Mouse (Mus musculus): ENCODE data around the gene Gm6525.

The Gm6525 gene

DNA sequence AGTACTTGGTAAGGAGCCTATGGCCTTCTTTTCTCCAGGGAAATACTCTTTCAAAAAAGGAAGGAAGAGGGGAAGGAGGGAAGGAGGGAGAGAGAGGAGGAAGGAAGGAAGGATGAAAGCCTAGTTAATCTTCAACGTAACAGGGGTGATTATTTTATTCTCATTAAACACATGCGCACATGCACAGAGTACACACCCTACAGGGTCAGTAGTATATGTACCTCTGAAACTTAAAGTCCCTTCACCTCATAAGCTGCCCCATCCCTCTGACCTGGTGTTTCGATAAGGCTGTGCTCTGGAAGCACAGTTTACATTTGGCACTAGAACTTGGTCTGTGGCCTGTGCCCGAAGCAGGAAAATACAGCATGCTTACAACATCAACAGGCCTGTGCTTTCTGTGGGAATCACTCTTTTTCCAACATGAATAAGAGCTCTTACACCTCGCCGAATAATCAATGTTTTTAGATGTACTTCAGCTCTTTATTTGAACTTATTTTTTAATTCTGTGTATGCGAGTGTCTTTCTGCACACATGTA is 37.5 kb downstream of the Gm6525 start:
- DNase-seq (ENCODE audit: low spot score in 2 of 2): no peak

DNA sequence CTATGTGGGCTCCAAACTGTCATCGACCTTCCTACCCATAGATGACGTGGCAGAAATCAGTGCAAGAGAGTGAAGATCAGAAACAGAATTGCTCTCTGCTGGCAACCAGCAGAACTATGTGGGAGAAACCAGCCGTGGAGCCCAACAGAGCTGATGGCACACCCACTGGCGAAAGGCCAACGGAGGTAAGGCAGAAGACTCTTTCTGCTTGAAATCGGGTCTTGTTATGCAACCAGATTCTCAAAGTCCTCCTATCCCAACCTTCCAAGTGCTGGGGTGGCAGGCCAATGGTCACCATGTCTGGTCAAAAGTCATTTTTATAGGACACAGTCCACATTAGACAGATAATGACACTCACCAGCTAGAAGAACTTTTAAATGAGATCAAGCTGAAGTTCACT is 40.6 kb downstream of the Gm6525 start:
- no peak for DNase-seq (ENCODE audit: low spot score in 2 of 2)

GRCm38 (mm10) chr3:84215253-84215652 is 41.3 kb downstream of the Gm6525 start:
- no peak for DNase-seq (ENCODE audit: low spot score in 2 of 2)

DNA sequence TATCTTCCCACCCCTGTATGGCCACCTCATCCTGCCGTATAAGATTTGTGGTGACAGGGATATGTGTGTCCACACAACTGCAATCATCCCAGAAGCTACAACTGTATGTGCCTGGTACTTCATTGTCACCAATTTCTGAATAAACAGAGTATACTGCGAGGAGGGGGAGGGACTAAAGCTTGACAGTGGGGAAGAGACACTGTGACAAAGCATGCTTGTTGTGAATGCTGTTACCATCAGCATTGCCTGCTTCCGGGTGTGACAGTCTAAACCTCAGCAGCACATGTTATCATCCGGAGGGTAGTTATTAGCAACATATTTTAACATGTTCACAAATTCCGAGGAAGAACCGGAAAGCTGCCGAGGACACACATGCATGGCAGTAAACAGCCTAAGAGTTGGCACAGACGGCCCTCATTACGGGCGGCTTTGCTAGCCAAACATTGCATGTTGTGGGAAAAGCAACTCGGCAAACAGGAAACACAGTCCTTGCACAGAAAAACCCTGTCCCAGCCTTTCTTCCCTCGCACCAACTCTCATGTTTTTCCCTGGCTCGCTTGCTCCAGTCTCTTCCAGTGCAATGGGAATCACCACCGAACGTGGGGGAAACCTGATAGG is 41.9 kb downstream of the Gm6525 start:
- DNase-seq (ENCODE audit: low spot score in 2 of 2): no peak

- no peak for DNase-seq (ENCODE audit: low spot score in 2 of 2)
Observed at GRCm38 (mm10) chr3:84217118-84217960, 43.4 kb downstream of the Gm6525 start.

- no peak for DNase-seq (ENCODE audit: low spot score in 2 of 2)
Observed at GRCm38 (mm10) chr3:84217961-84218351, 44.1 kb downstream of the Gm6525 start.

- no peak for DNase-seq (ENCODE audit: low spot score in 2 of 2)
Observed at GRCm38 (mm10) chr3:84218498-84218897, 44.6 kb downstream of the Gm6525 start.

DNA sequence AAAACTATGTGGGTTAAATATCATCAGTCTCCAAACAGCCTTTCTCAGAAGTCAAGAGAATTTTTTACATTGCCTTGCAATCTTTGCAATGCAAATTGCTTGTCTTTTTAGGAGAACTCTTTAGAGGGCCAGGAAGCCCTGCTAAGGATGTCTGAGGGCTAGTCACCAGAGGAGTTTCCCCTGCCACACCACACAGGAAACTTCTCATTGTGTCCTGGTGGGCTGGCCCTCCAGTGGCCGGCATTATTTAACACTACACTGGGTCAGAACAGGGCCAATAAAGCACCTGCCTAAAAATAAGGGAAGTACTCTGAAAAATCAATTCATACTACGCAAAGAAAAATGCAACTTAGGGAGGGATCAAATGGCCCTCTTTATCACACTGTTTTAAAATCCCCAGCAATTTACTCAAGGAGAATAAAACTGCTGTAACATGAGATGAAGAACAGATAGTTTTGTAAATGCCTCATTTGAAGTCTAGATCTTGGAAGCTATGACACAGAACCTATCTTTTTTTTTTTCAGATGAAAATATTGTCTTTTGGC is 45.3 kb downstream of the Gm6525 start:
- DNase-seq (ENCODE audit: low spot score in 2 of 2): no peak

DNA sequence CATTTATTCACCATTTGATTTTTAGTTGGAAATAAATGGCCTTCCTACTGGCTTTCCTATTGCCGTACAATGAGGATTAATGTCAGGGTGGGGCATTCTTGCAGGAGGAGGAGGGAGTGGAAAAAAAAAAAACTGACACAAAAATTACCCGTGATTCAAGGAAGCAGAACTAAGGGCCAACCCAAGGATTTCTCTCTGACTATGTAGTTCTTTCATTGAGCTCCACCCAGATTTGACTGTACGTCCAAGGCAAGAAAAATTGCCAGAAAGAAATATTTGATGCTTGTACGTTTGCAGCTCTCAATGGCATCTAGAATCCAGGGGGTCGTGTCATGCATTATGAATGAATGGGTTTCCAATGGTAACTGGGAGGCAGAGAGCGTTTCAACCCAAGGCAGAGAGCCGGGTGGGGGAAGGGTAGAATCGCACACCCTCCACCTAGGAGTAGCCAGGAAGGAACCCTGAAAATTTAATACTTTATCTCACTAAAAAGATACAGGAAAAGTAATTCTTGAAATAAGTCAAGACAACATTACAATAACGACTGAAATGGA is 45.9 kb downstream of the Gm6525 start:
- DNase-seq (ENCODE audit: low spot score in 2 of 2): no peak

DNA sequence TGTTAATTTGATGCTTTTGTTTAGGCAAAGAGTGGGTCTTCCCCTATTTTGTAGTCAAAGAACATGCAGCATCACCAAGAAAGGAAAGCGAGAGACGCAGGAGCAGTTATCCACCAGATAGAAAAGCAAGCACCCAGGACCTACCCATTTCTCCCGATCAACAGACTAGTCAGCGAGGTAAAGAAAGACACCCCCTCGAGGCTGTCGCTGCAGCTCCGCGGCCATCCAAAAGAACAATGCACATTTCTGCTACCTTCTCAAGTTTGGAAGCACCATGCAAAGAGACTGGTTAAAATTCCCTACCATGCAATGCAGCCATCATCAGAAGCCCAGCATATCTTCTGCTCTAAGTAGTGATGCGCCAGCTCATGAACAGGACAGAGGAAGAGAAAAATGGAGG is 46.4 kb downstream of the Gm6525 start:
- no peak for DNase-seq (ENCODE audit: low spot score in 2 of 2)

- peak in 1 of 2 experiments; percentile 34 for DNase-seq (ENCODE audit: low spot score in 2 of 2)
Observed at GRCm38 (mm10) chr3:84220748-84221147, 46.8 kb downstream of the Gm6525 start.

Measured in urinary bladder, adult 18-20 months (tissue).